Mouse (Mus musculus) ovary, adult 18-20 months (tissue): ENCODE results near the gene Cwh43.

ENCODE experiments used
- DNase-seq: peaks from one replicate; pipeline ENCODE4 v3.0.0; 2022; ENCODE audit warnings: low spot score, mixed read lengths

The Cwh43 gene

GRCm38 (mm10) chr5:73405981-73406722, at the start of gene Cwh43:
Gene Cwh43 (plus strand): TSS chr5:73406075.
- DNase-seq: no peak

- DNase-seq: no peak
Observed at GRCm38 (mm10) chr5:73359134-73359751, 46.6 kb upstream of the Cwh43 start.

DNA sequence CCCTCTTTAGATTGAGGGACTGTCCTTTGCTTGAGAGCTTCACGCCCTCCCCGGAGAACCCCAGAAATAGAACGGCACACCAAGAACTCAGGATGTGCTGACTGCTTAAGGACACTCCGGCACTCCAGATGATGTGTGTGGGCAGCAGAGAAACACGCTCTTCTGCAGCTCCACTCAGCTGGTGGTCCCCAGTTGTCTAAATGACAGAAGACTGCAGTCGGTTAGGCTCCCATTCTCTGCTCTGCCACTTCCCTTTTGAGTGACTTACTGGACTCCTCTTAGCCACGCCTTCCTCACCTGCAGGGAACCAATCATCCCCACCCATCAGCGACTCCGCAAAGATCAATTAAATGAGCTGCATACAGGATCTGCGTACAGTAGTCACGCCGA, 46.1 kb upstream of the Cwh43 start:
- DNase-seq: no peak

- no peak for DNase-seq
Observed at GRCm38 (mm10) chr5:73360240-73360639, 45.6 kb upstream of the Cwh43 start.

DNA sequence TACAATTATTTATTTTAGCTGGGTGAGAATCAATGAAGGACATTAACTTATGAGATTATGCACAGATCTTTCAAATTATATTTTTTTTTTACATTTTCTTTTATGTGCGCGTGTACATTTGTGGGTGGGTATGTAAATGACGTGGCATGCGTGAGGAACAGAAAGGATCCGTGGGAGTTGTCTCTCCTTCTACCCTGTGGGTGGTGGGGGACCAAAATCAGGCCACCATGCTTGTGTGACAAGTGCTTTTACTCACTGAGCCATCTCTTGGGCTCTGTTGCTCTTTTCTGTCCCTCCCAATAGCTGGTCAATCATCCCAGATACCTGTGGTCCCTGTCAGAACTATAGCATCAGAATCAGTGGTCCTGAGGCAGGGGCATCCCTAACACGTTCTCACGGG, 43.5 kb upstream of the Cwh43 start:
- DNase-seq: no peak

GRCm38 (mm10) chr5:73362791-73363190, 43.1 kb upstream of the Cwh43 start:
- DNase-seq: no peak

DNA sequence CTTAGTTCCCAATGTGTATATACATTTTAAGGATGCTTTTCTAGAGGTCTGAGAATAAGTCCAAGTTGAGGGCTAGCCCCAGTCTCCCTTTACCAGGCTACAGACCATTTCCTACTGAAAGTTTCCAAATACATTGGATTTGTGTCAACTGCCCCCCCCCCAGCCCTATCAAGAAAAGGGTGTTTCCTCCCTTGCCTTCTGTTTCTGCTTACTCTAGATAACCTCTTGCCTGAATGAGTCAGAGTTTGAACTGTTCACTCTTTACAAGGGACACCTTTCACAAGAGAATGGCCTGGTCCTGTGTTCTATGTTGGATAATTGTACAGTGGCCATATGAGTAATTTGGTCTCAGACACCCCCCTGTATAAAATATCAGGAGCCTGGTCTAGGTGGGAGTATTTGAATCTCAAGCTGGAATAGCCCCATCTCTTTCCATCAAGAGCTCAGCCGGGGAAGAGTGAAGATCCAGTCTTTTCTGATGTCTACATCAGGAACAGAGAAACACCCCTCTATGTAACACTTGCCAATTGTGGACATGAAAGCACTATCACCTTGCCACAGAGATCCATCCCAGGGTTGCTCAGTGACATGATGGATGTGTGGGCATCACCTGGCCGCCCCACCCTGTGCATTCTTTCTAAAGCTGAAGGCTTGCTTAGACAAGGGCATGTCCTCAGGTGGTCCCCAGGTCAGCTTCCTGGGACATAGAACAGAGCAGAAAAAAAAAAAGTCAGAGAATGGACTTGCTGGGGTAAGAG, 41.6 kb upstream of the Cwh43 start:
- no peak for DNase-seq

- no peak for DNase-seq
Observed at GRCm38 (mm10) chr5:73367906-73368305, 38.0 kb upstream of the Cwh43 start.

DNA sequence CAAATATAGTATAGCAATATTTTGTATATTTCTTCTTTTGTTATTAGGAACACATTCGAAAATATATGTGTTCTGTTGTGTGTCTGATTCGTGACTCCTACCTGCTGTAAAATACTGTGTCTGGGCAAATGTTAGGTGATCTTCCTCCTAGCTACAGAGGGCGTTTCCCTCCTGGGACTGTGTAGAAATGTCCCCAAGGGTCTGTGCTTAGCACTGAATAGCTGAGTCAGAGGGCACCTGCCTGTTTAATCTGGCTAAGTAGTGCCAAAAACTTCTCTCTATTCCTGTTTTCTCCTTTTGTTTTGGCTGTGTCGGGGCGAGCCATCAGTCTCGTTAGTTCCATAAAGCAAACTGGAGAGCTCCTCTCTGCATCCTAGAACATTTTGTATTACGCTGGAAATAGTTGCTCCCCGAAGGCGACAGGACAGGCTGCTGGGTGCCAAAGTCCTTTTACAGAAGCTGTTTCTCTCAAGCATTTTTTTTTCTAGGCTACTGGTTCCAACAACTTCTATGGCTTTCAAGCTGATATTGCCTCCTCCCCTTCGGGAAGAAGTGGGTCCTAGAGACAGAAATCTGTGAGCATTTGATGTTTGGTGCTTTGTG, 36.9 kb upstream of the Cwh43 start:
- no peak for DNase-seq

- no peak for DNase-seq
Observed at GRCm38 (mm10) chr5:73369731-73370130, 36.1 kb upstream of the Cwh43 start.

GRCm38 (mm10) chr5:73372601-73373000, 33.3 kb upstream of the Cwh43 start:
- DNase-seq: no peak

GRCm38 (mm10) chr5:73373184-73373583, 32.7 kb upstream of the Cwh43 start:
- no peak for DNase-seq

- DNase-seq: no peak
Observed at GRCm38 (mm10) chr5:73376041-73376440, 29.8 kb upstream of the Cwh43 start.

GRCm38 (mm10) chr5:73376491-73376890, 29.4 kb upstream of the Cwh43 start:
- no peak for DNase-seq

GRCm38 (mm10) chr5:73379908-73380307, 26.0 kb upstream of the Cwh43 start:
- DNase-seq: peak; percentile 43

DNA sequence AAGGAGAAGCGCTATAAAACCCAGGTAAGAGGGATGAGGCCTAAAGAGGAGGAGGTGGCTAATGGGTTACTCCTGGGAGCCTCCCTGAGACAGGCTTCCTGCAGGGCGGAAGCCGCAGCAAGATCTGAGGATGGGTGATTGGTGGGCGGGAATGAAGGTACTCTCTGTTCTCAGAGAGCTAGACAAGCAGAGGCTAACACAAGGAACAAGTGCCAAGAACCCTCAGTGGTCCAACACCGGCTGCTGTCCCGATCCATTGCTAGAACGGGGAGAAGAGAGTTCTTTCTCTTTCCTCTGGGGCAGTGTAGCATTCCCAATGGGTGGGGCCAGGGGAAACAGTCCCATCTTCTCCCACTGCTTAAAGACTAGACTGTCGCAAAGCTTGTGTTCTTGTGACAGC, 25.0 kb upstream of the Cwh43 start:
- DNase-seq: no peak

- DNase-seq: no peak
Observed at GRCm38 (mm10) chr5:73381510-73381909, 24.4 kb upstream of the Cwh43 start.

DNA sequence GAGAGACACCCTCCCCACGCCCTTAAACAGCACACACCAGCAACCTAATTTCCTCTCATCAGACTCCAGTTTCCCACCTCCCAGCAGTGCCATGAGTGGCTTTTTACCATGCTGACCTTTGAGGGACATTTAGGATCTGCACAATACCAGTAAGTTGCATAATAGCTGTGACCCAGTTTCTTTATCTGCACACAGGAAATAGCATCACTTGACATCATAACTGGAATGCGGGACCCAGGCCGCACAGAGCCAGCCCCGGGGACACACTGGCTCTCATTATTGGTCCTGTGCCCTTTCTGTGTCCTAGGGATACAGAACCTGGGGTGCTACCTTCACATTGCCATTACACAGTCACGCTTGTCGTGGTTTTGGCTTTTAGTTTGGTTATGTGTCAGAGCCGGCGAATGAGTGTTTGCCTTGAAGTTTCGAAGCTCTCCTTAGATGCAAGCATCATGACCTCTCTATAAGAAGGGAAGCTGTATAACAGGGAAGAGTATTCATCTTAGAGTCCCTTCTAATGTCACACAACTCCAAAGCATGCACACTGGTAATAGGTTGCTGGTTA, 23.8 kb upstream of the Cwh43 start:
- no peak for DNase-seq

DNA sequence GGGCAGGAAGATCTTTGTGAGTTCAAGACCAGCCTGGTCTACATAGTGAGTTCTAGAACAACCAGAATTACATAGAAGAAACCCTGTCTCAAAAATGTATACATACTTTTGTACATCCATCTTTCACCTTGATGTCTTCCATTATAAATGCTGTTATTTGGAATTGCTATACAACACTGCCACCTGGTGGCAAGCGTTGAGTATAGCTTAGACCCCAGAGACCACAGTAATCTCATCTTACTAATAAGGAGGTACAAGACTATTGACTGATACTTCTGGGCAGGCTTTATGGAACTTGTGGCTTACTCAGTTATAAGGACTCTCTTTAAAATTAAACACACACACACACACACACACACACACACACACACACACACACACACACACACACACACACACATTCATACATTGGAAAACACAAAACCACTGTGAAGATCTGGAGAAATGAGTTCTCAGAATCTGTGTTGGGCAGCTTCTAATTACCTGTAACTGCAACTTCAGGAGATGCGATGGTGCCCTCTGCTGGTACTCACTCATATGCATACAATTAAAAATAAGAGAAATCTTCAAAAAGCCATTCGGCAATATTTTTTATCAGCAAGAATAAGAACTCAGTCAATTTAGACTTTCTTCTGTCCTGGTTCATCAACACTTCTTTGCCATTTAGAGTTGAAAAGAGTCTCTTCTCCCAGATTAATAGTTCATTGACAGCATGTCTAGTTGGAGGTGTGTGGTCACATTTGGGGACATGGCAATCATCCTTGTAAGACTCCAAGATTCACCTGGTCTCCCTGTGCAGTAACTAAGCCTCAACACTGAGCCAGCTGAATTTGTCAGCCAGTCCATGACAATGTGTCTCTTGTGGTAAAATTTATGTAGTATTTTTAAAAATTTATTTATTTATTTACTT, 22.9 kb upstream of the Cwh43 start:
- no peak for DNase-seq

DNA sequence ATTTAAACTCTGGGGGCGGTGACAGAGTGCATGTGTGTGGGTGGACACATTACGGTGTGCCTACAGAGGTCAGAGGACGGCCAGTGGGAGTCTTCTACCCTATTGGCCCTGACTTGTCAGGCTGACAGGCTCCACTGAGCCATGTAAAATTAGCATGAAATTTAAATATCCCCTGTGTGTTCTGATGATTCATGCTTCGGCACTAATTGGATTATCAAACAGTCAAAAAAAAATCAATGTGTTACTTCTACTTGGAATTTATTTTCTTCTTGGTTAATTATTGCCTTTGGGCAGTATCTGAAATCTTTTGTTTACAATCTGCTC, 22.3 kb upstream of the Cwh43 start:
- DNase-seq: no peak

DNA sequence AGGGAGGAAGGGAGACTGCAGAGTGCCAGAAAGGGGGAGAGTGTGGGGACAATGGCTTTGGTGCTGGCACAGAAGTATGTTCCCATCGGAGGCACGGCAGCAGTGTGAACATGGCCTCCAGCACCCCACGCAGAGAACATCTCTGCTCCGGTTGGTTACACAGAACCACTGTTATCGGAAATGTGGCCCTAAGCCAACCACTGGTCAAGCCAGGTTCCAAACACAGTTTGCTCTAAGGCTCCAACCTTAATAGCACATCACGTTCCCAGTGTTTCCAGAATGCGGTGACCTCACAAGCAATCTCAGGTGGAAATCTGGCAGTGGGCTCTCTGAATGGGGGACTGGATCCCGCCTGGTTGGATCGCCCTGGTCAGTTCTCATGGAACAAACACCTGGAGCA, 12.8 kb upstream of the Cwh43 start:
- DNase-seq: no peak
